Mouse (Mus musculus) right cerebral cortex, postnatal 36 days (tissue): ENCODE data around the gene Kiz.
A peak's percentile ranks its signal among the peaks of the same experiment; 100 is the strongest.

Experiments used
- DNase-seq, 2 experiments: peaks; one replicate each; pipeline ENCODE4 v3.0.0; 2022; ENCODE audit warnings: low spot score in 2 of 2, mixed read lengths in 1 of 2

The Kiz gene

GRCm38 (mm10) chr2:146855599-146856039 is at the start of gene Kiz:
TSS of gene Kiz (plus strand) at chr2:146855864.
- peak; percentile 84 to 85 for DNase-seq

DNA sequence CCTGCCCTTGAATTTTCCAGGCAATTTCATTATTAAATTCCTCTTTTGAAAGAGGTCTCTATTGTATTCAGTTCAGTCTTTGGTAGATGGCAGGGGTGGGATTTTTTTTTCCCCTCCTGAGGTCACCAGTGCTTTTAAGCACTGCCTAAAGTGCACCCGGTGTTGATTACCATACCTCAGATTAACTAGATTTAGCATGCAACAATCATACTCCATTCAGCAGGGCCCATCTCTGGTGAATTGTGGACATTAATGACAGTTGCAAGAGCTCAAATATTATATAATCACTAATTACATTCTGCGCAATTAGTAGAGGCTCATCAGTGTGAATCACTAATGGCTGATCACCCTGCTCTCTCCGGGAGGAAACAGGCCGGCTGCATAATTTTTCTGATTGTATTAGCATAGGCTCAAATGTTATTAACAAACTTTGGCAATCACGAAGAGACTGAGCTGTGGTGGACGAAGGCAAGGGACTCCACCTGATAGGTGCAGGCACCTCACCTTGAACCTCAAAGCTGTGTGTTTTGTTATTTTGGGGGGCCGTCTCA is 45.9 kb upstream of the Kiz start:
- no peak for DNase-seq

DNA sequence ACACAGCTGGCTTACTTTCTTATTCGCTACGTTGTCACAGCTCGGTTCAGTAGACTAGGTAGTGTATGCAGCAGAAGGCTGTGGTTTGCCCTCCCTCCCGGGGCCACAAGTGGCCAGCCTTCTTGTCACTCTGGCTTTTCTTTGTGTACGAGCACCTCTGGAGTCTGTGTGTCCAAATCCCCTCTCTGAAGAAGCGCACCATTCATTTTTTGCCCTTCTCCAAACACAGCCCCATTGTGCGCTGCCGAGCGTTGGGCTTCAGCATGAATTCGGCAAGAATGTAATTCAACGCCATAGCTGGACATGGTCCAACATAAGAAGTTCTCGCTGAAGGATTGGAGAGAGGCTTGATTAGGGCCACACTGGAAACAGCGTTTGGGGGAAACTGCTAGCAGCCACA is 45.0 kb upstream of the Kiz start:
- DNase-seq, result no peak

DNA sequence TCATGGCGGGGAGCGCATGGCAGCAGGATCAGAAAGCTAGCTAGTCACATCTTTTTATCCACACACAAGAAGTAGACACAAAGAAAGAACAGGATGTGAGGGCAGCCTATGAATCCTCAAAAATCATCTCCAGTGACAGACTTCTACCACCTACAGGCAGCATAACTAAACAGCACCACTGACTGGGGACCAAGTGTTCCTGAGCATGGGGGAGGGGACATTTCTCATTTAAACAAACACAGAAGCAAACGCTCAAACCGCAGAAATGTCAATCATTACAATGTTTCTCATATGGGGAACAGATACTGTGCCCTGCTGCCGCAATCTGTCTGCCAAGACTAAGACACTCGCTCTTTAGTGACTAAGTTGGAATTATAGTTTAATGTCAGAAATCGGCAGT is 40.7 kb upstream of the Kiz start:
- no peak for DNase-seq

- DNase-seq, result no peak
Measured at GRCm38 (mm10) chr2:146819065-146819464, 36.6 kb upstream of the Kiz start.

DNA sequence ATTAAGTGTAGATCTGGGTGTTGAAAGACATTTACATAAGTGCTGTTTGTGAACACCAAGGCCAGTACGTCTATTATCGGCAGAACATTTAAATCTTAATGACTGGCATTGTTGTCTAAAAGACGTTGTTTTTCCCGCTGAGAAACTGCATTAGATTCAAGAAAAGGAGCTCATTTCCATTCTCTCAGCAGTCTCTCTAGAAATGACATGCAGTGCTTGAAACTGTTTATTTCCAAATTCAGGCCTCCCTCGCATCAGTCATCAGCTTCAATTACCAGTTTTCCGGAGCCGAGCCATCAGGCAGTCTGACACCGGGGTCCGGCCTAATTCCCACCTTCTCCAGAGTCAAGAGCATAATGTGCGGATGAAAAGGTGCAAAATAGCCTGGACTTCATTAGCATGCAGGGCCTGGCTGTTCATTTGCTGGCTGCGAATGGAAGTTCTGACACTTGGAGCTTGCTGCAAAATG is 32.1 kb upstream of the Kiz start:
- DNase-seq, result no peak

- DNase-seq, result no peak
Measured at GRCm38 (mm10) chr2:146824043-146824442, 31.6 kb upstream of the Kiz start.

- DNase-seq, result no peak
Measured at GRCm38 (mm10) chr2:146828006-146828405, 27.7 kb upstream of the Kiz start.

DNA sequence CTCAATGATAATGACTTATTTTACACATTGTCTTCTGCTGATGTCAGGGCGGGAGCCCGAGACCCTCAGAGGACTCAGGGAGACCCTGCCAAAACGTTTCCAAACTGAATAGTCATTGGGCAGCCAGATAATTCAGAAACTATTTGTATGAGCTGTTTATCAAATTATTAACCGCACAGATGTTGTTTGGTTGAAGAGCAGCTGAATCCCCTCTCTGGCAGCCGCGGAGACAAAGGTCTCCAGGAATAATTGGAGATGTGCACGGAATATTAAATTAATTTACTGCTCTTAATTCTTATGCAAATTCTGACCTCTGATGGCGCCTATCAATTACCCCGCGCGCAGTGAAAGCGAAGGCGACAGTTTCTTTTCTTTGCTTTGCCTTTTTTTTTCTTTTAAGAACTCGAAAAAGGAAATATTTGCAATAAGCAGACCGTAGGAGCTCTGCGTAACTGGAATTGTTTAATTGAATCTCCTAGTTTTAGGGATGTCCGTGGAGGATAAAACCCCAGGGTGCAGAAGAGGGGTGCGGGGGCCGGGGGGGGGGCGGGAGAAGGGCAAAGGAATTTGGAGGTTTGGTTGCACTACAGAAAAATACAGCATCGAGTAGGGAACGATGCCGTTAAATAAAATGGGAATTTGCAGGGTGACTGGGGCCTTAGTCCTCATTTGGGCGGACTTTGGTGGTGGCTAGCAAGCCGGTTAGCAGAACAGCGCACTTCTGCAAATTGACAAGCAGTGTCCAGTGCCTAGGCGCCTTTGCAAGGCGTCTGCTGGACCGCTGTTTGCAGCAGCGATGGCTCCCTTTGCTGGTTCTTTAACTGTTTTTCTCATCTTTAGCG is 22.2 kb upstream of the Kiz start:
- DNase-seq, result no peak

DNA sequence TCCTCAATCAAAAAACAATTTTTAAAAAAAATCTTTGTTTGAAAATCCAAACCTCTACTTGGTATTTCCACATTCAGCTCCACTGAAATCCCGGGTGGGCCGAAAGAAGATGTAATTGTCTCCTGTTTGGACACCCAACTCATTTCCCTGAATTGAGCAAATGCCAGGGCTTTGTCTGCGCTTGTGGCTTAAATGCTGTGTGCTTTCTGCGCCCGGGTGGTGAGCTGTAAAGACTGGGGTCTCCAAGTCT is 21.7 kb upstream of the Kiz start:
- no peak for DNase-seq

GRCm38 (mm10) chr2:146834314-146835201 is 21.1 kb upstream of the Kiz start:
- no peak for DNase-seq

DNA sequence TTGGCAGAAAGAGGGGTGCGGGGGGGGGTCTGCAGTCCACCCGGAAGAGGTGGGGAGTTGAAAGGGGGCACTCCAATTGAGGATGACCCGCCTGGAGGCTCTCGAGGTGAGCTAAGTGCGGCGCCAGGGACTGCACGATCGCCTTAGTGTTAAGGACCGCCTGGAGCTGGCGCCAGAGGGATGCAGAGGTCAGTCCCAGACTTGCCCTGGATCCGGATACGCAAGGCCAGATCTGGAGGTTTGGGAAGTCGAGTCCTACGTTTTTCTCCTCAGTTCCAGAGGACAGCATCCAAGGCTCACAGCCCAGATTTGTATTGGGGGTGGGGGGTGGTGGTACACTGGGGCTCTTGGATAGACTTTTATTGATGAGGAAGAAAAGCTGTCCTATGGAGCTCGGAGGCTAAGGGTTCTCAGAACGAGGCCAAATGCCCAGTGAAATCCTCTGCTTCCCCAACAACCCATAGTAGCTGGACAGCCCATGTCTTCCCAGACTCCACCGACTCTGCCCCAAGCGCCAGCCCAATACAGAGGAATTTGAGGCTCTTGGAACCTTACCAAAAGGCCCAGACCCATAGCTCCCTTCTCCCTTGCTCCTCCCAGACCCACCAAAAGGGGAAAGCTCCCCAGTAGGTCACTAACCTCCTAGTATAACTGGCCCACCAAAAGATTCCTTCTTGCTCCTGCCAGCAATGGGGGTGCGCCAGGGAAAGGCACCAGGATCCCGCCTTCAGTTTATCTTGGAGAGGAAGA is 20.2 kb upstream of the Kiz start:
- no peak for DNase-seq

DNA sequence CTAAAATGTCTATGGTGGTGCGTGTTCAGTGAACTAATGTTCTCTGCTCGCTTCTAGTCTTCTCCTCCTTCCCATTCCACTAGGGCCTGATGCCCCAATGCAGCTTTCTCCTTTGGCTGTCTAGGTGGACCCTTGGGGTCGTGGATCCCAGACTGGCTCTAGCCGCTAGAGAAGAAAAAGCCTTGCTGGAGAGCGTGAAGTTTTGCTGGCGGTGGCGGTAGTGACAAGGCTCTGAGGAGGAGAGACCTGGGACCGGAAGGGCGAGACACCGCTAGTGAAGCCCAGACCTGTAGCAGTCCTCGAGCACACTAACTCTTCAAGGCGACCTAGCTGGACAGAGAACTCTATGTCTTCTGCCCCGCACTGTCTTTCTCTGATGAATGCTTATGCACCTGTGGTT is 19.4 kb upstream of the Kiz start:
- DNase-seq, result no peak

- no peak for DNase-seq
Measured at GRCm38 (mm10) chr2:146836871-146837550, 18.7 kb upstream of the Kiz start.

GRCm38 (mm10) chr2:146837653-146838052 is 18.0 kb upstream of the Kiz start:
- DNase-seq, result no peak

- DNase-seq, result no peak
Measured at GRCm38 (mm10) chr2:146838596-146839302, 16.9 kb upstream of the Kiz start.

- no peak for DNase-seq
Measured at GRCm38 (mm10) chr2:146839303-146840030, 16.2 kb upstream of the Kiz start.

DNA sequence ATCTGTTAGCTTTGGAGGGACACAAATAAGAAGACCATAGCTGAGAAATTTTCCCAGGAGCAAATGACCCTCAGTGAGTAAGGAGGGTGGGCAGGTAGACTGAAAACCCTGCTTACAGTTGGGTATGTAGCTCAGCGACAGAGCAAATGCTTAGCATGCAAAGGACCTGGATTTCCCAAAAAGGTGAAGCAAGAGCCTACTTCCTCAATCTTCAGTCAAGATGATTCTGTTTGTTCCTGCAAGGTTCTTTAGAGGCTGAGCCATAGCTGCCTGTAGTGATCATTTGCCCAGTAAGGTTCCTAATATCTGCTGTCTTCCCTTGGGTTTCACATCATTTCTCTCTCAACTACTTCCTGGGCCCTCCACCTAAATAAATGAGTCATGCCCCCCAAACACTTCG is 7.8 kb upstream of the Kiz start:
- no peak for DNase-seq

- DNase-seq, result peak in 1 of 2 experiments; percentile 8
Measured at GRCm38 (mm10) chr2:146856120-146856519, 456 bp downstream of the Kiz start.

GRCm38 (mm10) chr2:146856853-146857252 is 1.2 kb downstream of the Kiz start:
- DNase-seq, result no peak
